Mouse (Mus musculus) stomach, postnatal 0 days (tissue): ENCODE results near the gene Plaa.
"Not testable (repeated sequence)": the region's sequence is repeated elsewhere in the genome, so short reads cannot be mapped to it uniquely, and the experiment has no call there.

Experiments used
- CTCF ChIP-seq: IDR thresholded peaks from 2 replicates; pipeline ENCODE4 v1.5.1; 2016; ENCODE audit warnings: antibody characterized with exemption, low read depth, mild to moderate bottlenecking, moderate library complexity
- EP300 ChIP-seq: optimal IDR thresholded peaks from 2 replicates; pipeline ENCODE3; 2016; ENCODE audit warnings: antibody characterized with exemption

GRCm38 (mm10) chr4:94650426-94651175, 47.6 kb upstream of the Plaa start:
- not testable (repeated sequence) for TF ChIP-seq CTCF, EP300
